Mouse (Mus musculus): ENCODE results near the gene Slc22a18. TPM values are rescaled to one million over a fixed set of nuclear protein-coding genes. Genes with fewer than 3 reads are reported as not detected.

The Slc22a18 gene
- polyA plus RNA-seq, 1 experiment from 2014 or later, result 0.72 TPM

DNA sequence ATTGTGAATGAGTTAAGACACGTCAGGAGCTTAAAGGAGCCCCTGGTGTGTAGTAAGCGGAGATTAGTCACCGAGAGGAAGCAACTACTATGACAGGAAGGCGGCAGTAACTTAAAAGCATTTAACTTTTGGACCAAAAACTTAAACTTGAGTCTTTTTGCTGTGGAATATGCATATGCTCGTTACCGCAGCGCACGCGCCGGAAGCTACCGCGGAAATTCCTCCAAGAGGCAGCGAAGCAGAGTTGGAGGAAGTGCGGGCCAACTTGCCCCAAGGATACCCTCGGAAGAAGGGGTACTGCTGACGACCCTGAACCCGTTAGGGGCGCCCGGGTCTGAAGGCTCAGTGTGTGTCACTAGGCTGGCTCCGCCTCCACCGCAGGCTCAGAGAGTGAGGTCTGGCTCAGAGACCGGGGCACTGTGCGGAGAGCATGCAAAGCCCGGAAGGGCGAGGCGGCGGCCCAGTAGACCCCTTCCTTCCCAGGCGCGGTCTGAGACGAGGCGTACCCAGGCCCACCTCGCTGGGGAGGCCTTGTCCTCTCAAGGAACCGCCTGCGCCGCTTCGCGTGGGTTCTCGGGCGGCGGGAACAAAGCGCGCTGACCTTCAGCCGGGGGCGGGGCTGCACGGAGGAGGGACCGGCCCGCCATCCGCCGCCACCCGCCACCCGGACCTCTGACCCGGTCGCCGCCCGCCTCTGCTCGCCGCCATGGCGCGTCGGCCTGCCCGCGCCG, 74.9 kb downstream of the Slc22a18 start:
- WGBS, result under 1% methylated on average over 45 of the region's 63 CpGs
- Histone ChIP-seq H3K27me3 (no peaks in the 10 kb centered on the region), H3K4me1 (peaks cover 21% of the 10 kb centered on the region), H3K4me3 (peak overlapping the region; percentile 96), H3K9ac (peak overlapping the region; percentile 90), H3K36me3 (no peaks in the 10 kb centered on the region), H3K9me3 (replicated peaks) (no peaks in the 10 kb centered on the region), H3K27ac (peak overlapping the region; percentile 93), H3K4me2 (replicated peaks) (peak overlapping the region; percentile 78)
- peak; percentile 84 for ATAC-seq (ENCODE audit: low FRiP score)

Other genes with a start within 250 kb of the Slc22a18 start
- 1,001 and 1,276 TPM in 2 replicates for gene Cdkn1c, start 12.7 kb upstream of the Slc22a18 start, polyA plus RNA-seq (2016; fragmentation: Nextera tagmentation; extraction: Ambion mirVana)
- 3.3 TPM in 2 replicates for gene Phlda2, start 29.4 kb downstream of the Slc22a18 start, polyA plus RNA-seq (2016; fragmentation: Nextera tagmentation; extraction: Ambion mirVana)
- 321 and 332 TPM in 2 replicates for gene Nap1l4, start 75.4 kb downstream of the Slc22a18 start, polyA plus RNA-seq (2016; fragmentation: Nextera tagmentation; extraction: Ambion mirVana)
- gene Cars, start 126.4 kb downstream of the Slc22a18 start, polyA plus RNA-seq (2016; fragmentation: Nextera tagmentation; extraction: Ambion mirVana), result 57.1 and 61.6 TPM in 2 replicates
- 0.12 and 0.35 TPM in 2 replicates for gene Tnfrsf26, start 155.0 kb downstream of the Slc22a18 start, polyA plus RNA-seq (2016; fragmentation: Nextera tagmentation; extraction: Ambion mirVana)
- gene Tnfrsf22, start 175.9 kb downstream of the Slc22a18 start, polyA plus RNA-seq (2016; fragmentation: Nextera tagmentation; extraction: Ambion mirVana), result 8.3 and 8.8 TPM in 2 replicates
- 0.63 and 0.80 TPM in 2 replicates for gene Tnfrsf23, start 212.1 kb downstream of the Slc22a18 start, polyA plus RNA-seq (2016; fragmentation: Nextera tagmentation; extraction: Ambion mirVana)

All from hindbrain, embryonic 12.5 days (tissue).